Mouse (Mus musculus) cerebellum, adult 11 months (tissue): Measurements from ENCODE around the gene Tfip11.
"Not testable (repeated sequence)": the region's sequence is repeated elsewhere in the genome, so short reads cannot be mapped to it uniquely, and the experiment has no call there.

Source experiments
- DNase-seq: peaks from one replicate; pipeline ENCODE4 v3.0.0; 2022

Tfip11 gene

GRCm38 (mm10) chr5:112291866-112292265 lies 34.3 kb upstream of the Tfip11 start:
- DNase-seq, result no peak

DNA sequence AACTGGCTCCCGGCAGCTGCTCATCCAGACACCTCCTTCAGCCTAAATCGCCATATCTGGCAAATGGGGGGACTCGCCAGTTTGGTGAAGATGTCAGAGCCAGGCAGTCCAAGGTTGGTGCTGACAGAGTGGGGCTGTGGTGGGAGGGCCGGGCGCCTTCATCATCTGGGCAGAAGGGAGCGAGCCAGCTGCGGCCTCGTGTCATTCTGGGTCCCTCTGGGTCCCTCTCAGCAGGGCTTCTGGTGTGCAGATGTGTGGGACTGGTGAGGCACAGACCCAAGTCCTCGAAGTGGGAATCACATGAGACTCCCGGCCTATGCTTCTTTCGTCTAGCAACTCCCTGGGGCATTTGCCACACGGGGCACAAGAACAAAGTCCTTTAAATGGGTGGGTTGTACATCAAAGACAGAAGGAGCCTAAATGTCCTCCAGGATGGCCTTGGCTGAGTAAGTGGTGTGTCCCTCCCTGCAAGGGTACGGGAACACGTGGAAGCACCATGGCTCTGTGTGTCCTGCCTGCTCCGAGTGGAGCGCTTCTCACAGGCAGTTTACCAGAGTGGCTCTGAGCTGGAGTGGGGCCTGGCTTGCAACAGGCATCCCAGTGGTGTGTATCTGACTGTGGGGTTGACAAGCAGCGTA lies 33.7 kb upstream of the Tfip11 start:
- no peak for DNase-seq

GRCm38 (mm10) chr5:112293800-112294199 lies 32.4 kb upstream of the Tfip11 start:
- no peak for DNase-seq

- no peak for DNase-seq
Observed at GRCm38 (mm10) chr5:112294696-112295095, 31.5 kb upstream of the Tfip11 start.

DNA sequence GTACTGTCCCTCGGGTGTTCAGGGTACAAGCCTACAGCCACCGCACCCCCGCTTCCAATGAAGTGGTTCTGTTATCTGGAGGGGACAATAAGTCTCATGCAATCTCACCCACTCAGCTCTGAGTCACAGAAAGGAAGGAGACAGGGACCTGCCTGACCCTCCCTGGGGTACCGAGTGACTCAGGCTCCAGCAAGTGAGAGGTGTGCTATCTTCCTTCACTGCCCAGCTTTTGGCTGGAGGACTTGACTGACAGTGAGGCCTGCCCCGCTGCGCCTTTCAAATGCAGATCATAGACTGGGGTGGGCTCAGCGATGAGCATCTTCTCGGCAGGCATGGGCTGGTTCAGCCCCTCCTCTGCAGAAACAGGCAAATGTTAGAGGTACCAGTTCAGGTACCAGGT lies 31.0 kb upstream of the Tfip11 start:
- no peak for DNase-seq

- no peak for DNase-seq
Observed at GRCm38 (mm10) chr5:112295564-112295963, 30.6 kb upstream of the Tfip11 start.

- DNase-seq, result no peak
Observed at GRCm38 (mm10) chr5:112296404-112297181, 29.6 kb upstream of the Tfip11 start.

DNA sequence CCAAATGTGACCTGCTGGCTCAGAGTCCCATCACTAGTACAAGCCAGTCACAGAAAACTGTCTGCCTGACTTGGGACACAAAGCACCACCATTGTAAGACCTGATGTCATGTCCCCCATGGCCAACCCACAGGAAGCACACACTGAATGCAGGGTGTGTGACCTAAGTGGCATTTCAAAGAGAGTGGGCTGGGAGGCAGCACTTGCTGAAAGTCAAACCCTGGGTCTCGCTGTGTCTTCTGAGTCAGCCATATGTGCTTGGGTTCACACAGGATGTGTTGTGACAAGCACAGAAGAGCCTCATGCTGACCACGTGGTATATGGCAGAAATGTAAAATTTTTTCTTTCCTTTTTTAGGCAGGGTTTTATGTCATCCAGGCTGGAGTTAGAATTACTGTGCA lies 28.9 kb upstream of the Tfip11 start:
- DNase-seq, result no peak

- no peak for DNase-seq
Observed at GRCm38 (mm10) chr5:112298226-112298988, 27.8 kb upstream of the Tfip11 start.

- no peak for DNase-seq
Observed at GRCm38 (mm10) chr5:112299399-112299798, 26.8 kb upstream of the Tfip11 start.

- no peak for DNase-seq
Observed at GRCm38 (mm10) chr5:112300112-112300511, 26.0 kb upstream of the Tfip11 start.

- no peak for DNase-seq
Observed at GRCm38 (mm10) chr5:112300721-112301308, 25.3 kb upstream of the Tfip11 start.

GRCm38 (mm10) chr5:112301694-112302093 lies 24.5 kb upstream of the Tfip11 start:
- no peak for DNase-seq

GRCm38 (mm10) chr5:112302310-112302709 lies 23.8 kb upstream of the Tfip11 start:
- no peak for DNase-seq

- DNase-seq, result no peak
Observed at GRCm38 (mm10) chr5:112305842-112306241, 20.3 kb upstream of the Tfip11 start.

- no peak for DNase-seq
Observed at GRCm38 (mm10) chr5:112313222-112313885, 12.8 kb upstream of the Tfip11 start.

DNA sequence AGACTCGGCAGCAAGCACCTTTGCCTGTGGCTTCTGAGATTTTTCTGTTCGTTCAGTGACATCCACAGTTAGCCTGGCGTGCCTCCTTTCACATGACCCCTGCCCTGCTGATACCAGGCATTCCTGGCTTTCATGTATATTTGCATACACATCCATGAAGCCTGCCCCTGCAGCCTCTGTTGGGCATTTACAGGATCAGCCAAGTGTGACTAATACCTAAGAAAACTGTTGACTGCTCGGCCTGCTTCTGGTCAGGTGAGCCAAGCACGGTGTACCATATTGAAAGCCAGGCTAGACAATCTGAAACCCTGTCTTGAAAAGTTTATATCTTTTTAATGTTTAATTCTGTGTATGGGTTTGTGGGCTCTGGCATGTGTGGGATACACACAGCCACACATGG lies 9.7 kb upstream of the Tfip11 start:
- no peak for DNase-seq

DNA sequence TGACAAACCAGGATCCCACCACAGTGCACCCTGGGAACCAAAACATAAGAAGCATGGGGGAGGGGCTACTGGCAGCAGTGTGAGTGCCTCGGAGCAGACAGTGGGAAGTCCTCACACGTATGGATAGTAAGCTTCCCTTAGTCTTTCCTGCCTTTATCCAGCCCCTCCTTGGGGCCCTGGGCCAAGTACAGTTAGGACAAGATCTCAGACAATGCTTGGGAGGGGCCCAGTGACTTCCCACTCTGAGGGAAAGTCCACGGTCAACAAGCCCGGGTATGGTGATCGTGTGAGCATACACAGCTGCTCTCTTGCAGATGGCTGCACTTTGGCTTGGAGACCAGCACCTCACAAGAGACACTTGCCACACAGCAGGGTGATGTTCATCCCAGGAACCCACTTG lies 8.8 kb upstream of the Tfip11 start:
- no peak for DNase-seq

DNA sequence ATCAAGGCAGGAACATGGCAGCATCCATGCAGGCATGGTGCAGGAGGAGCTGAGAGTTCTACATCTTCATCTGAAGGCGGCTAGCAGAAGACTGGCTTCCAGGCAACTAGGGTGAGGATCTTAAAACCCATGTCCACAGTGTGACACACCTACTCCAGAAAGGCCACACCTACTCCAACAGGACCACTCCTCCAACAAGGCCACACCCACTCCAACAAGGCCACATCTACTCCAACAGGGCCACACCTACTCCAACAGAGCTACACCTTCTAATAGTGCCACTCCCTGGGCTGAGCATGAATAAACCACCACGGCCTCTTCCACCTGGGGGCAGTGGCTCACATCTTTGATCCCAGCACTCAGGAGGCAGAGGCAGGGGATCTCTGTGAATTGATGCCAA lies 6.8 kb upstream of the Tfip11 start:
- DNase-seq, result not testable (repeated sequence)

- no peak for DNase-seq
Observed at GRCm38 (mm10) chr5:112320379-112320778, 5.8 kb upstream of the Tfip11 start.

- peak; percentile 41 for DNase-seq
Observed at GRCm38 (mm10) chr5:112320936-112321335, 5.2 kb upstream of the Tfip11 start.

GRCm38 (mm10) chr5:112321376-112321775 lies 4.8 kb upstream of the Tfip11 start:
- no peak for DNase-seq

- DNase-seq, result no peak
Observed at GRCm38 (mm10) chr5:112323246-112323645, 2.9 kb upstream of the Tfip11 start.
